Mouse (Mus musculus): ENCODE data around the gene Hectd2.
A peak's percentile ranks its signal among the peaks of the same experiment; 100 is the strongest.

Hectd2 gene

GRCm38 (mm10) chr19:36554046-36554784 is at the start of gene Hectd2:
Gene Hectd2 (plus strand): TSS chr19:36554639.
- DNase-seq, result peak; percentile 97

DNA sequence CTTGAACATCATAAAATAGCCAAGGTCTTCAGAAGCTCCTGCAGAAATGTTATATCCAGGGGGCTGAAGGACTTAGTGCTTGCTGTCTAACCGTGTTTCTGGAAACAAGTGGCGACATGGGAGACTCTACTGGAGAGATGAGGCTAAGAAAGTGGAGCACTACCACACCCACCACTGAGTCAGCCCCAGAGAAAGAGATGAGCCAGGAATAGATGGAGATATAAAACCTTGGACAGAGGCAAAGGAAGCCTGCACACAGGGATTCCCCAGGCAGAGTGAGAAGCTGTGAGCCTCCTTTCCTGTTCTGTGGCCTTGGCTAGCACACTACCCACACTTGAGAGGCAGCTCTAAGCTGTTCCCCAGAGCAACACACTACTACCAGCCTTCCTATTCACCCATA is 49.7 kb upstream of the Hectd2 start:
- DNase-seq, result no peak

GRCm38 (mm10) chr19:36511305-36511704 is 43.1 kb upstream of the Hectd2 start:
- DNase-seq, result no peak

DNA sequence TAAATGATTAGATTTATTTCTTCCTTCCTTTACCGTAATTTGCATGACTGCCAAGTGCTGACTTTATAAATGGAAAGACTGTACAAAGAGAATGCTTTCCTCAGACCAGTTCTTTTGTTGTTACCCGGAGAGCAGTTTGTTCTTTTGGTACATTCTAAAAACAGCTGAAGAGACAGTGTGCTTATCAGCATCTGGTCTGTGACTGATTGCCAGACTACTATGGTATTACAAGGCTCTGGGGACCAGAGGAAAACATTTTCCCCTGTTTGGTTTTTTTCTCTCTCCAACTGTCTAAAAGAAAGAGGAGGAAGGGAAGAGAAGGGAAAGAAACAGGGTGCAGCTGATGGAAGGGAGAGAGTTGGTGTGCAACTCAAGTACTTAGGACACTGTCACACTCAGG is 36.0 kb upstream of the Hectd2 start:
- no peak for DNase-seq

DNA sequence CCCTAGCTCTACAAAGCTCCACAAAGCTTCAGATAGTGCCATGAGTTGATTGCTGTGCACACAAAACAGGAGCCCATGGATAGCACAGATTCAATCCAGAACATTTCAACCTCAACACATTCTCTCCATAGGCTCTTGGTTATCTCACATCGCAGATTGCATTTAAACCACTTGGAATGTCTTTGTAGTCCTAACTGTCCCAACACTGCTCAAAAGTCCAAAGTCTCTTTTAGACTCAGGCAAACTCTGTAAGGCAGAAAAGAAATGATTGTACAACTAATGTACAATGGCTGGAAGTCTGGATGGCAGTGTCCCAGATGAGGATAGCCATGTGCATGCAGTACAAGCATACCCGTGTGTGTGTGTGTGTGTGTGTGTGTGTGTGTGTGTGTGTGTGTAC is 32.9 kb upstream of the Hectd2 start:
- no peak for DNase-seq

DNA sequence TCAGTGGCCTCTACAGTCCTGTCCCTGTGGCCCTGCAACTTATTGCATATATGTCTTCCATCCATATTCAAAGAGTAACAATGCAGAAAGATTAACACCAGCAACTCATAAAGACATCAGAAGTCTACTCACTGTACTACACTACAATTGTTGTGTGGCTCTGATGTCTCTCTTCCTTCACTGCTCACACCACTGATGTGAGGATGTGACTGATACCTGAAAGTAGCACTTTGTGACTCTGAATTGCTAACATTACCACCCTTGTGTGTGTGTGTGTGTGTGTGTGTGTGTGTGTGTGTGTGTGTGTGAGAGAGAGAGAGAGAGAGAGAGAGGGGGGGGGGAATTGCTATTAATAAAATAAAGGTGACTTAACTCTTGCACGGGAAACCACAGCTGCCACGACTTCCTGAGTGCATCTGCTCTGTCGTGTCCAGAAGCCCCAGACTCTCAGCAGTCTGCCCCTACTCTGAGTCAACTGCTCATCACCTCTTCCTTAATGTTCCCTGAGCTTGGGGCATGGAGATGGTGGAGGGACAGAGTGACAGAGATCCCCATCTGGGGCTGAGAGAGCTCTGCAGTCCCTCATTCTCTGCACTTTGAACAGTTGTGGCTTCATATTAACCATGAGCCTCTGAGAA is 31.8 kb upstream of the Hectd2 start:
- no peak for DNase-seq

- no peak for DNase-seq
Measured at GRCm38 (mm10) chr19:36525071-36525470, 29.4 kb upstream of the Hectd2 start.

DNA sequence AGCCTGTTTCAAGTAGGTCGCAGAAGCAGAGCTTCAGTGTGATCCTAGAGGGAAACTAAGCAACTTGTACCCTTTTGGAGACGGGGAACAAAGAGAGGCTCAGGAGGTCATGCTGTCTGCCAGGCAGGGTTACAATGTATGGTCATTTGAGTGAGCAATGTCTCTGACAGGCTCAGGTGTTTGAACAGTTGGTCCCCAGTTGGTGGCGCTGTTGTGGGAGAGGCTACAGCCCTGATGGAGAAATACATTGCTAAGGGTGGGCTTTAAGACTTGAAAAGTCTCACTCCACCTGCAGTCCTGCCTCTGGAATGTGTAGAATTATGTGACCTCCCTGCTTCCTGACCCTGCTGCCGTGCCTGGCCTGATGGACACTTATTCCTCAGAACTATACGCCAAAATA is 21.4 kb upstream of the Hectd2 start:
- no peak for DNase-seq

- peak; percentile 87 for DNase-seq
Measured at GRCm38 (mm10) chr19:36534011-36534765, 20.3 kb upstream of the Hectd2 start.

DNA sequence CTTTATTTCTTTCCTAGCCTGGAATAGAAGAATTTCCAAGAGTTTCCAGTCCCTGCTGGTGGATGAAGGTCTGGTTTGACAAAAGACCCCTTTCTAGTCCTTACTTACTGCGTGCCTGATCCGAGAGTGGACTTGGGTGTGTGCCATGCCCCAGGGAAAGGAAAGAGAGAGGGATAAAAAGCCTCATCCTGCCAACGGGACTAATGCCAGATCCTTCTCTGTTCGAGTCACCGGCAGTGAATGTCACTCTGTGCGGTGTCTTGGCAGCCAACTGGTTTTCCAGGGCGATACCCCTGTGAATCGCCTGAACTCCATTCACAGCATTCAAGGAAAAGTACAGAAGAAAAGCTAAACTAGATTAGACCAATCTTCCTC is 19.7 kb upstream of the Hectd2 start:
- DNase-seq, result peak; percentile 91

GRCm38 (mm10) chr19:36535186-36535585 is 19.3 kb upstream of the Hectd2 start:
- DNase-seq, result no peak

GRCm38 (mm10) chr19:36535878-36536277 is 18.6 kb upstream of the Hectd2 start:
- DNase-seq, result no peak

- no peak for DNase-seq
Measured at GRCm38 (mm10) chr19:36536929-36537328, 17.5 kb upstream of the Hectd2 start.

- DNase-seq, result no peak
Measured at GRCm38 (mm10) chr19:36538528-36538927, 15.9 kb upstream of the Hectd2 start.

GRCm38 (mm10) chr19:36539311-36539710 is 15.1 kb upstream of the Hectd2 start:
- DNase-seq, result no peak

DNA sequence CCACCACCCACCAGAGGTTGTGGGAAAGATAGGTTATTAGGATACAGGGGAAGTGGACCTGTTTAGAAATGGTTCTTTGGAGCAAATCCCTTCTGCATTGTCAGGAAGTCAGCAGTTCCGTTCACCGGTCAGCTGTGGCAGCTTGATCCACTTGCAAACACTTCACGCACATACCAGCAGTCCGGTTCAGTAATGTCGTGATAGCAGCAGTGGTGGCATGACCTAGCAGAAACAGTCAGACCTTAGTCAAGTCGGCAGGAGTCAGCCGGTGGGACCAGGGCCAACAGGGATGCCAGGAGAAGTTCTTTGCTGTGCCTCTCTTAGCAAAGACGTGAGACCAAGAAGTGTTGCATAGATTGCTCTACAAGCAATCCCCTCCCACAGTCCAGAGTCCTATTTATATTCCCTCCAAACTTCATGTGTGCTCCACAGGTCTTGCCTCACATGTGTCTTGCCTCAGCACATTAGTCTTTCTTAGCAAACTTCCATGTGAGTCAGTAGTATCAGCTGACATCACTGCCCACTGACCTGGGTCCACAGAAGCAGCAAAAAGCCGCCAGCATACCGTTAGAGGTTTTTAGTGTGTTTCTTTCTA is 14.3 kb upstream of the Hectd2 start:
- no peak for DNase-seq

DNA sequence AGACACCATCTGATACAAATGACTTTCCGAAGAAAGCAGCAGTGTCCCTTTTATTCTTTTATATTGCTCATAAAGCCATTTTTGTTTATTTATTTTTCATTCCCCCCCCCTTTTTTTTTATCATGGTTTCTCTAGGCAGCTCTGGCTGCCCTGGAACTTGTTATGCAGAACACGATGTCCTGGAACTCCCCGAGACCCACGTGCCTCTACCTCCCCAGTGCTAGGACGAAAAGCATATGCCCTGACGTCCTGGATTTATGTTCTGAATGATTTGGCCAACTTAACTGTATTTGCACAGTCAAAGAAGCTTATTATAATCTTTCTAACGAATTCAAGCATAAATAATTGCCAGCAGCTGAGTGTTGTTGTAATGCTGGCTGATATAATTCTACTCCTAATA is 13.7 kb upstream of the Hectd2 start:
- no peak for DNase-seq

DNA sequence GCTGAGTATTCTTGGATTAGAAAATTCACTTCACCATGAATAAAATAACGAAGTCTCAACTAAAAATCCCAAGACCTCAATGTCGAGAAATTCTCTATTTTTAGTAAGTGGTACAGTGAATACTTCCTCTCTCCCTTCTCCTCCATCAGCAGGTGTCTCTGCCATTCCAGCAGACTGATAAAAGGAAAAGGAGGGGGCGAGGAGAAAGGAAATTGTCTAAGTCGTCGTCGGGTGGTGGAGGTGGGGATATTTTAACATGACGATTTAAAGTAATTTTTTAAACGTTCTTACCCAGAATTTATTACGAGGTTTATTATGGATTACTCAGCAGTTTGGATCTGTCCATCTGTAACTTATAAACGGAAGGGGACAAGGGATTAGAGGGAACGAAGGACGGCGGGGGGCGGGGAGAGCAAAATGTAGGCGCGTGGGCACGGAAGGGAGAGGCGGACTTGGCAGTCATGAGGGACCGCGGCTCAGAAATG is 836 bp upstream of the Hectd2 start:
- no peak for DNase-seq

- peak; percentile 96 for DNase-seq
Measured at GRCm38 (mm10) chr19:36554785-36555595, 551 bp downstream of the Hectd2 start.

DNA sequence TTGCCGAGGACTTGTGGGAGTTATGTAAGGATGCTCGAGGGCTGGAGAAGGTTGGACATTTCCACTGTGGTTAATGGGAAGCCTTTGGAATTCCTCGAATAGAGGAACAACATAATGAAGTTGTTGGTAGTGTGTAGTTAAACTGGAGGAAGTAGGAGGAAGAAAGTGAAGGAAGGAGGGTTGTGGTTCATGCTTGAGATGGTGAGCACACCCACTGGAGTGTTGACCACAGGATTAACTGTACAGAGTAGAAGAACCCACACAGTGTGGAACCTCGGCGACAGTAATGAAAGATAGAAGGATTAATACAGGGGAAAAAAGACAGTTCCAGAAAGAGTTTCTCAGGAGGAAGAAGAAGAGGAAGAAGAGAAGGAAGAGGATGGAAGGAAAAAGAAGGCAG is 4.9 kb downstream of the Hectd2 start:
- DNase-seq, result no peak

- DNase-seq, result no peak
Measured at GRCm38 (mm10) chr19:36560160-36560559, 5.7 kb downstream of the Hectd2 start.

DNA sequence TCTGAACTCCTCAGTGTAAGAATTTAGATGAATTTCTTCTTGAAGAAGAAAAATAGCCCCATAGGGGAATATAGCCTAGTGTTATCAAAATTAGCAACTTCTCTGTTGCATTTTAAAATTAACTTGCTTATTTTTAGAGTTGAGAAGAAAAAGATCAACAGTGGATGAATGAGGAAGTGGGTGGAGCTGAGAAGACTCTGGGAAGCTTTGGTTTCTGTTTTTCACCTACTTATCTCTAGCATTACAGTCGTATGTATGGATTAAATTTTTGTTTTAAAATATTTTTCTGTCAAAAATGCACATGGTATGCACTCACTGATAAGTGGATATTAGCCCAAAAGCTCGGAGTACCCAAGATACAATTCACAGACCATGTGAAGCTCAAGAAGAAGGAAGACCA is 6.7 kb downstream of the Hectd2 start:
- DNase-seq, result no peak

GRCm38 (mm10) chr19:36564396-36564795 is 10.0 kb downstream of the Hectd2 start:
- no peak for DNase-seq
